7 mouse cellular contexts compared by ENCODE assay signal in the genomic region with DNA sequence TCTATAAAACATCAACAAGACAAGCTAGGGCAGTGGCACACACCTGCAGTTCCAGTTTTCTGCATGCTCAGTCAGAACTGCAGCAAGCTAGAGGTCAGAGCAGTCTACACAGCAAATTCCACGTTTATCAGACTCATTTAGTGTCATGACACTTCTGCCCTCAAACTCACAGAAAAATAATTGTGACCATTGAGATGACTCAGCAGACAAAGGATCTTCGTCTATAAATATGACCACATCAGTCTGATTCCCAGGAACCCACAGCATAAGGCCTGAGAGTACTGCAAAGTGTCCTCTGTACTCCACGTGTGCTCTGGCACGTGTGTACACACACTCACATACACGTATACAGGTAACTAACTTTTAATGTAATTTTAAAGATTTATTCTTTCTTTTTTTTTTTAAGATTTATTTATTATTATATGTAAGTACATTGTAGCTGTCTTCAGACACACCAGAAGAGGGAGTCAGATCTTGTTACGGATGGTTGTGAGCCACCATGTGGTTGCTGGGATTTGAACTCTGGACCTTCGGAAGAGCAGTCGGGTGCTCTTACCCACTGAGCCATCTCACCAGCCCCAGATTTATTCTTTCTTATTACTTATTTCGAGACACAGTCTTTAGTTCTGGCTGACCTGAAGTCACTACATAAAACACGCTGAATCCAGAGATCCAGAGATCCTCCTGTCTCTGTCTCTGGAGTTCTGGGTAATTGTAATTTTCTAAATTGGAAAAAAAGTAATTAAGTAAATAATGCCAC. TPM values are rescaled to one million over a fixed set of nuclear protein-coding genes. Genes with fewer than 3 reads are reported as not detected.
DNase-seq lines count a peak whose midpoint lies in the region; ATAC-seq and TF ChIP-seq lines count a peak whose summit lies in the region.

No protein-coding gene starts in this region.

- peak overlapping the region; percentile 47; the same call in 1 of the 2 replicates for H3K27ac ChIP-seq in lung, postnatal 0 days (ENCODE audit: low read length)
- no peak overlapping the region for H3K27ac ChIP-seq in forebrain, embryonic 12.5 days
- H3K27ac ChIP-seq in limb, embryonic 13.5 days: no peak overlapping the region
- 0 out of 2 replicates have a peak overlapping the region, but pooled peaks have one; percentile 12 for H3K27ac ChIP-seq in stomach, embryonic 16.5 days (ENCODE audit: low read length)

- ATAC-seq in lung, postnatal 0 days: 0 out of 2 replicates have a peak, but pooled peaks have one; percentile 2
- ATAC-seq in forebrain, embryonic 12.5 days (ENCODE audit: low FRiP score): peak; percentile 45
- ATAC-seq in limb, embryonic 13.5 days (ENCODE audit: low FRiP score, low read depth): no peak; the same call in 1 of the 2 replicates
- no peak for ATAC-seq in stomach, embryonic 16.5 days (ENCODE audit: insufficient read depth, low FRiP score)

- peaks cover 6% of the 10 kb centered on the region; the same call in 1 of the 2 replicates for H3K36me3 ChIP-seq in lung, postnatal 0 days (ENCODE audit: insufficient read depth, low read length)
- peaks cover 32% of the 10 kb centered on the region for H3K36me3 ChIP-seq in forebrain, embryonic 12.5 days (replicated peaks)
- peaks cover 31% of the 10 kb centered on the region for H3K36me3 ChIP-seq in limb, embryonic 13.5 days
- peaks cover 11% of the 10 kb centered on the region for H3K36me3 ChIP-seq in stomach, embryonic 16.5 days (ENCODE audit: control insufficient read depth, insufficient read depth, low read length)

- peaks cover 5% of the 10 kb centered on the region; the same call in 1 of the 2 replicates for H3K4me1 ChIP-seq in lung, postnatal 0 days (ENCODE audit: insufficient read depth, low read depth, low read length)
- peaks cover 18% of the 10 kb centered on the region for H3K4me1 ChIP-seq in forebrain, embryonic 12.5 days
- H3K4me1 ChIP-seq in limb, embryonic 13.5 days: peaks cover 13% of the 10 kb centered on the region
- peaks cover 11% of the 10 kb centered on the region for H3K4me1 ChIP-seq in stomach, embryonic 16.5 days (ENCODE audit: control insufficient read depth, insufficient read depth, low read length)

- H3K9me3 ChIP-seq in lung, postnatal 0 days (ENCODE audit: low read length): no peaks in the 10 kb centered on the region
- H3K9me3 ChIP-seq in forebrain, embryonic 12.5 days: no peaks in the 10 kb centered on the region
- no peaks in the 10 kb centered on the region for H3K9me3 ChIP-seq in limb, embryonic 13.5 days
- no peaks in the 10 kb centered on the region for H3K9me3 ChIP-seq in stomach, embryonic 16.5 days (replicated peaks; ENCODE audit: control insufficient read depth, low read length)

- no peak for DNase-seq in lung, postnatal 0 days (ENCODE audit: low spot score)
- DNase-seq in lung, postnatal 25 days (ENCODE audit: low spot score): no peak
- no peak for DNase-seq in right cerebral cortex, adult 2 months (ENCODE audit: low spot score in 2 of 2)
- DNase-seq in adrenal gland, postnatal 4 days (ENCODE audit: low spot score in 2 of 2): no peak

- WGBS in lung, postnatal 0 days: 71% methylated on average over 9 of the region's 10 CpGs
- 82% methylated on average over 10 of the region's 10 CpGs for WGBS in forebrain, embryonic 12.5 days
- WGBS in limb, embryonic 13.5 days: 81% methylated on average over 10 of the region's 10 CpGs
- WGBS in stomach, embryonic 16.5 days: 72% methylated on average over 9 of the region's 10 CpGs

- no peak overlapping the region; the same call in 1 of the 2 replicates for H3K4me2 ChIP-seq in lung, postnatal 0 days (replicated peaks; ENCODE audit: low read depth, low read length)
- H3K4me2 ChIP-seq in forebrain, embryonic 12.5 days: peak overlapping the region; percentile 87
- H3K4me2 ChIP-seq in limb, embryonic 13.5 days (replicated peaks): peak overlapping the region; percentile 88
- peak overlapping the region; percentile 42 for H3K4me2 ChIP-seq in stomach, embryonic 16.5 days (ENCODE audit: low read depth, low read length)

- H3K4me3 ChIP-seq in lung, postnatal 0 days (ENCODE audit: low read depth, low read length): peak overlapping the region; percentile 75
- H3K4me3 ChIP-seq in forebrain, embryonic 12.5 days (replicated peaks): peak overlapping the region; percentile 83
- peak overlapping the region; percentile 90 for H3K4me3 ChIP-seq in limb, embryonic 13.5 days
- H3K4me3 ChIP-seq in stomach, embryonic 16.5 days (replicated peaks; ENCODE audit: low read length): peak overlapping the region; percentile 67

- no peak for TF ChIP-seq EP300 in lung, postnatal 0 days (IDR thresholded peaks at IDR 0.05)

- no peak for TF ChIP-seq CTCF in lung, postnatal 0 days (IDR thresholded peaks at IDR 0.05)

- H3K27me3 ChIP-seq in lung, postnatal 0 days (replicated peaks; ENCODE audit: insufficient read depth, low read length): no peaks in the 10 kb centered on the region
- H3K27me3 ChIP-seq in forebrain, embryonic 12.5 days: peaks cover 26% of the 10 kb centered on the region
- no peaks in the 10 kb centered on the region for H3K27me3 ChIP-seq in limb, embryonic 13.5 days
- no peaks in the 10 kb centered on the region; the same call in 1 of the 2 replicates for H3K27me3 ChIP-seq in stomach, embryonic 16.5 days (ENCODE audit: control insufficient read depth, insufficient read depth, low read length)

- no peak overlapping the region for H3K9ac ChIP-seq in lung, postnatal 0 days (replicated peaks; ENCODE audit: low read depth)
- H3K9ac ChIP-seq in forebrain, embryonic 12.5 days: no peak overlapping the region
- no peak overlapping the region for H3K9ac ChIP-seq in limb, embryonic 13.5 days
- no peak overlapping the region for H3K9ac ChIP-seq in stomach, embryonic 16.5 days (ENCODE audit: low read length)

RNA-seq across cellular contexts. Expression of a gene that starts 0.6 kb away (rescaled TPM):
- polyA plus RNA-seq in lung, postnatal 0 days (2015; fragmentation: Nextera tagmentation; extraction: Ambion mirVana): 63.7 and 69.3 TPM in 2 replicates
- polyA plus RNA-seq in forebrain, embryonic 12.5 days (2016; fragmentation: Nextera tagmentation; extraction: Ambion mirVana): 78.2 and 87.0 TPM in 2 replicates
- 70.5 and 70.6 TPM in 2 replicates for polyA plus RNA-seq in limb, embryonic 13.5 days (2015; fragmentation: Nextera tagmentation; extraction: Ambion mirVana)
- 72.7 and 73.7 TPM in 2 replicates for polyA plus RNA-seq in stomach, embryonic 16.5 days (2015; fragmentation: Nextera tagmentation; extraction: Ambion mirVana)
- total RNA-seq in adrenal gland, postnatal 4 days (2021): 10 to 100 TPM; 67.3 to 72.7 TPM

RNA-seq across cellular contexts. Expression of a gene that starts 5.5 kb away (rescaled TPM):
- polyA plus RNA-seq in lung, postnatal 0 days (2015; fragmentation: Nextera tagmentation; extraction: Ambion mirVana): not detected in 2 replicates
- polyA plus RNA-seq in forebrain, embryonic 12.5 days (2016; fragmentation: Nextera tagmentation; extraction: Ambion mirVana): not detected in 2 replicates
- polyA plus RNA-seq in limb, embryonic 13.5 days (2015; fragmentation: Nextera tagmentation; extraction: Ambion mirVana): not detected in 2 replicates
- not detected in 2 replicates for polyA plus RNA-seq in stomach, embryonic 16.5 days (2015; fragmentation: Nextera tagmentation; extraction: Ambion mirVana)
- not detected for total RNA-seq in adrenal gland, postnatal 4 days (2021)

RNA-seq across cellular contexts. Expression of a gene that starts 6.3 kb away (rescaled TPM):
- polyA plus RNA-seq in lung, postnatal 0 days (2015; fragmentation: Nextera tagmentation; extraction: Ambion mirVana): 0.17 and 0.25 TPM in 2 replicates
- not detected in 2 replicates for polyA plus RNA-seq in forebrain, embryonic 12.5 days (2016; fragmentation: Nextera tagmentation; extraction: Ambion mirVana)
- not detected in 2 replicates for polyA plus RNA-seq in limb, embryonic 13.5 days (2015; fragmentation: Nextera tagmentation; extraction: Ambion mirVana)
- polyA plus RNA-seq in stomach, embryonic 16.5 days (2015; fragmentation: Nextera tagmentation; extraction: Ambion mirVana): not detected in 2 replicates
- not detected for total RNA-seq in adrenal gland, postnatal 4 days (2021)

RNA-seq across cellular contexts. Expression of a gene that starts 20.9 kb away (rescaled TPM):
- 65.3 and 68.2 TPM in 2 replicates for polyA plus RNA-seq in lung, postnatal 0 days (2015; fragmentation: Nextera tagmentation; extraction: Ambion mirVana)
- polyA plus RNA-seq in forebrain, embryonic 12.5 days (2016; fragmentation: Nextera tagmentation; extraction: Ambion mirVana): 193 and 196 TPM in 2 replicates
- 127 and 132 TPM in 2 replicates for polyA plus RNA-seq in limb, embryonic 13.5 days (2015; fragmentation: Nextera tagmentation; extraction: Ambion mirVana)
- polyA plus RNA-seq in stomach, embryonic 16.5 days (2015; fragmentation: Nextera tagmentation; extraction: Ambion mirVana): 90.3 and 97.1 TPM in 2 replicates
- 10 to 100 TPM; 75.7 to 81.1 TPM for total RNA-seq in adrenal gland, postnatal 4 days (2021)

RNA-seq across cellular contexts. Expression of a gene that starts 29.5 kb away (rescaled TPM):
- 0.46 and 0.78 TPM in 2 replicates for polyA plus RNA-seq in lung, postnatal 0 days (2015; fragmentation: Nextera tagmentation; extraction: Ambion mirVana)
- not detected in 2 replicates for polyA plus RNA-seq in forebrain, embryonic 12.5 days (2016; fragmentation: Nextera tagmentation; extraction: Ambion mirVana)
- not detected in 2 replicates for polyA plus RNA-seq in limb, embryonic 13.5 days (2015; fragmentation: Nextera tagmentation; extraction: Ambion mirVana)
- 1.4 and 2.0 TPM in 2 replicates for polyA plus RNA-seq in stomach, embryonic 16.5 days (2015; fragmentation: Nextera tagmentation; extraction: Ambion mirVana)
- not detected for total RNA-seq in adrenal gland, postnatal 4 days (2021)

Comparison
In these comparisons a context has a peak if more than half of its experiments do, and no peak if none do; other contexts are left out.
1. ATAC-seq: peak in lung, postnatal 0 days (single experiment) and forebrain, embryonic 12.5 days (single experiment); none in limb, embryonic 13.5 days (single experiment) and stomach, embryonic 16.5 days (single experiment).
2. H3K27ac ChIP-seq: peak in lung, postnatal 0 days (single experiment) and stomach, embryonic 16.5 days (single experiment); none in forebrain, embryonic 12.5 days (single experiment) and limb, embryonic 13.5 days (single experiment).
3. Peak in every context shown above with its lines, with median percentiles within 50 percentile points of each other: H3K4me3 ChIP-seq.